Mouse (Mus musculus) small intestine, adult 2 months (tissue): ENCODE data around the gene Mctp1.

ENCODE experiments used
- CTCF ChIP-seq: fragments of 200-500 bp; IDR thresholded peaks from 2 replicates; pipeline ENCODE4 v1.5.1; 2012; ENCODE audit warnings: low read depth, mild to moderate bottlenecking, control low read depth, inconsistent platforms, low read length, moderate library complexity, mixed read lengths; ENCODE audit not compliant: insufficient replicate concordance, insufficient read length; ENCODE audit errors: extremely low read depth
- POLR2A ChIP-seq: fragments of 200-500 bp; IDR thresholded peaks from 2 replicates; pipeline ENCODE4 v1.6.1; 2012; ENCODE audit warnings: low read depth, mild to moderate bottlenecking, control low read depth, inconsistent platforms, low read length, moderate library complexity

DNA sequence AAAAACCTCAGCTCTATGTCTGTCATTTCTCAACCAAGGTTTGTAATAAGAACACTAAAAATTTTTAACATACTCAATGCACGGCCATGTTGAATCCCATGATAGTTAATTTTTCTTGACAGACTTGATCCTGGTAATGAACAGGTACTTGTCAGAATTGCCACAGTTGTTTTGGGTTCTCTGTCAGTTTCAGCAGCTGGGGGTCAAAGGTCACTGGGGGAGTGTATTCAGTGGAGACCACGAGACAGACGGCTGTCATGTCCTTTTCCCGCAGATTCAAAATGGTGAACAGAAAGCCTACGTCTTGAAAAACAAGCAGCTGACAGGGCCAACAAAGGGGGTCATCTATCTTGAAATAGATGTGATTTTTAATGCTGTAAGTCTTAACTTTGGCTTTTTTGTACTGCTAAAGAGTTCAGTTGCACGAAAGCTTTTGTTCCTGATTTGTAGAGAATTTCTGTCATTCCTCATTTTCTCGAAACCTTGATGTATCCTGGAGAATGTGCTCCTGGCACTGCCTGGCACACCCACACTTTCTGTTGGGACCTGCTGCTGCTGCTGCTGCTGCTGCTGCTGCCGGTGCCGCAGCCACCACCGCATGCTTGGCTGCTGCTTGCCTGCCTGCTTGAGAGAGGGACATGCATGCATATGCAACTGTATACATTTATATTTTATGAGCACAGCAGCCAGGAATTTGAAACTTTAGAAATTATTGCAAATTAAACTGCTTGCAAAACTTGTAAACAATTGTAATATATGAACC lies 440.8 kb downstream of the Mctp1 start:
- TF ChIP-seq CTCF (no peak), POLR2A (no peak)
